Mouse (Mus musculus): ENCODE data around the gene Olfr77. TPM values are rescaled to one million over a fixed set of nuclear protein-coding genes. Genes with fewer than 3 reads are reported as not detected.

The Olfr77 gene
- polyA plus RNA-seq (2012; rRNA removed), result not detected in 2 replicates

GRCm38 (mm10) chr9:19916565-19916964 is at the start of gene Olfr77:
Olfr77 (plus strand) TSS chr9:19916865.

GRCm38 (mm10) chr9:19887904-19888303 is 28.8 kb upstream of the Olfr77 start, which contains the start of gene Olfr862:
Olfr862 (minus strand) TSS chr9:19888004.

Other genes starting within 250 kb of the Olfr77 start
- 0.01 TPM in 1 of 2 replicates, not detected in the other for gene Olfr857, start 207.4 kb upstream of the Olfr77 start, polyA plus RNA-seq (2012; rRNA removed)
- not detected in 2 replicates for gene Olfr58, start 136.6 kb upstream of the Olfr77 start, polyA plus RNA-seq (2012; rRNA removed)
- gene Olfr859, start 112.0 kb upstream of the Olfr77 start, polyA plus RNA-seq (2012; rRNA removed), result not detected in 2 replicates
- not detected in 2 replicates for gene Olfr860, start 67.1 kb upstream of the Olfr77 start, polyA plus RNA-seq (2012; rRNA removed)
- not detected in 2 replicates for gene Olfr862, start 28.9 kb upstream of the Olfr77 start, polyA plus RNA-seq (2012; rRNA removed)
- not detected in 2 replicates for gene Olfr866, start 111.2 kb downstream of the Olfr77 start, polyA plus RNA-seq (2012; rRNA removed)
- gene Olfr867, start 140.7 kb downstream of the Olfr77 start, polyA plus RNA-seq (2012; rRNA removed), result not detected in 2 replicates
- not detected in 2 replicates for gene Olfr868, start 181.8 kb downstream of the Olfr77 start, polyA plus RNA-seq (2012; rRNA removed)
- gene Olfr869, start 212.1 kb downstream of the Olfr77 start, polyA plus RNA-seq (2012; rRNA removed), result not detected in 2 replicates

Measured in liver, embryonic 14 days (tissue).